Mouse (Mus musculus) cortical plate, adult 2 months (tissue): ENCODE results near the gene Plcb3. TPM values are rescaled to one million over a fixed set of nuclear protein-coding genes. Genes with fewer than 3 reads are reported as not detected.

ENCODE experiments used
- H3K27ac ChIP-seq: fragments of 200-500 bp; 2 replicates; pipeline ENCODE4 v1.5.1; 2012; ENCODE audit warnings: low read length, control low read depth, inconsistent platforms; ENCODE audit not compliant: insufficient read depth
- H3K4me1 ChIP-seq: fragments of 200-500 bp; 2 replicates; pipeline ENCODE4 v1.6.1; 2011; ENCODE audit warnings: low read length; ENCODE audit not compliant: control insufficient read depth, insufficient read depth
- H3K4me3 ChIP-seq: fragments of 200-500 bp; 2 replicates; pipeline ENCODE4 v1.5.1; 2011; ENCODE audit warnings: mild to moderate bottlenecking, low read length, control low read depth; ENCODE audit not compliant: insufficient read depth
- CTCF ChIP-seq: fragments of 200-500 bp; IDR thresholded peaks from 2 replicates; pipeline ENCODE4 v1.5.1; 2011; ENCODE audit warnings: mild to moderate bottlenecking, control low read depth, low read length; ENCODE audit not compliant: insufficient read depth; ENCODE audit errors: extremely low read depth
- POLR2A ChIP-seq: fragments of 200-500 bp; IDR thresholded peaks from 2 replicates; pipeline ENCODE4 v1.6.1; 2011; ENCODE audit warnings: mild to moderate bottlenecking, low read length, control low read depth; ENCODE audit not compliant: insufficient read depth; ENCODE audit errors: extremely low read depth
- polyA plus RNA-seq: library from polyadenylated mRNA; depleted of rRNA; stranded (reverse); fragments of >200 nt; gene quantifications from 2 replicates; pipeline ENCODE4 v1.2.3, GENCODE M21; 2012

Plcb3 gene
- polyA plus RNA-seq, 1 experiment, result 17.4 TPM

DNA sequence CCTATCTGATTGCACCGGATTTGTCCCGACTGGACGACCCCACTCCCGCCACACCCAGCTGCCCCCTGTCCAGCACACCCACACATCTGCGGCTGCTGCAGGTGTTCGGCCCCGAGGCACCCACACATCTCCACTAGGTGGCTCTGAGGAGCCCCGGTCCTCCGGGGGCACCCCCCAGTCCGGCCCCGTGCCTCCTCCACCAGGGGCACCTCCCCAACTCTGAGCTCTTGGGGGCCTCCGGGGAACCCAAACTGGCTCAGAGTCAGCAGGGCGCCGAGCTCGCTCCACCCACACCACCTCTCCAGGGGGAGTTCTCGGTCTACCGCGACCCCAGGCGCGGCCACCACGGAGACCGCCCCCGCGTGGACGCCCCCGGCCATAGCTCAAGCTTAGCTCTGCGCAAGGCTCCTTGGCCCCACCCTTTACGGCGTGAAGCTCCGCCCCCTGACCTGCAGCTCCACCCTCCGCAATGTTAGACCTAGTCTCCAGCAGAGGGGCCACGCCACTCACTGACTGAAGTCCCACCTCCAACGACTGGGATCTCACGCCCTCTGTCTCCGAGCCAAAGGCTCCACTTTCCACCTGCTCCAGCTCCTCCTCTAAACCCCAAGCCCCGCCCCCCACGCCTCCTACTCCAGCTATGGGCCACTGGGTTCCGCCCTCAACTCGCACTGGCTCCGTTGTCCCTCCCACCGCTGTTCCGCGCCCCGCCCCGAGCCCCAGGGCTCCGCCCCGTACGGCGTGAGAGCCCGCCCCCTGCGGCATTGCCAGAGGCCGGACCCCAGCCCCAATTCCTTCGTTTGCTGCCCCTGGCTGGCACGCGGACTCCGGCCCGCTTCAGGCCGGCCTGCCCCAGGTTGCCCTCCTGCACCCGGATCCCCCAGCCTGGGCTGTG, 3.5 kb upstream of the Plcb3 start:
- Histone ChIP-seq H3K4me1 (peaks cover 5% of the 10 kb centered on the region; the same call in 1 of the 2 replicates), H3K27ac (peak overlapping the region; percentile 78), H3K4me3 (peak overlapping the region; percentile 65)
- TF ChIP-seq POLR2A (peak; percentile 52; the same call in 1 of the 2 replicates), CTCF (peak; percentile 16; the same call in 1 of the 2 replicates)

GRCm38 (mm10) chr19:6979001-6979479, 2.8 kb upstream of the Plcb3 start:
- 0 out of 2 replicates have a peak, but pooled peaks have one; percentile 9 for TF ChIP-seq POLR2A
- no peak for TF ChIP-seq CTCF
- peaks cover 5% of the 10 kb centered on the region; the same call in 1 of the 2 replicates for H3K4me1 ChIP-seq
- peak overlapping the region; percentile 65 for H3K4me3 ChIP-seq
- peak overlapping the region; percentile 78 for H3K27ac ChIP-seq

- H3K4me1 ChIP-seq, result peaks cover 5% of the 10 kb centered on the region; the same call in 1 of the 2 replicates
- H3K4me3 ChIP-seq, result peak overlapping the region; percentile 65
- TF ChIP-seq POLR2A, result no peak
- no peak for TF ChIP-seq CTCF
- no peak overlapping the region for H3K27ac ChIP-seq
Measured at GRCm38 (mm10) chr19:6978639-6978974, 2.3 kb upstream of the Plcb3 start.

- H3K4me3 ChIP-seq, result peak overlapping the region; percentile 65
- no peak overlapping the region for H3K27ac ChIP-seq
- H3K4me1 ChIP-seq, result peaks cover 5% of the 10 kb centered on the region; the same call in 1 of the 2 replicates
- TF ChIP-seq POLR2A, result no peak
- TF ChIP-seq CTCF, result no peak
Measured at GRCm38 (mm10) chr19:6977759-6978638, 1.7 kb upstream of the Plcb3 start.

DNA sequence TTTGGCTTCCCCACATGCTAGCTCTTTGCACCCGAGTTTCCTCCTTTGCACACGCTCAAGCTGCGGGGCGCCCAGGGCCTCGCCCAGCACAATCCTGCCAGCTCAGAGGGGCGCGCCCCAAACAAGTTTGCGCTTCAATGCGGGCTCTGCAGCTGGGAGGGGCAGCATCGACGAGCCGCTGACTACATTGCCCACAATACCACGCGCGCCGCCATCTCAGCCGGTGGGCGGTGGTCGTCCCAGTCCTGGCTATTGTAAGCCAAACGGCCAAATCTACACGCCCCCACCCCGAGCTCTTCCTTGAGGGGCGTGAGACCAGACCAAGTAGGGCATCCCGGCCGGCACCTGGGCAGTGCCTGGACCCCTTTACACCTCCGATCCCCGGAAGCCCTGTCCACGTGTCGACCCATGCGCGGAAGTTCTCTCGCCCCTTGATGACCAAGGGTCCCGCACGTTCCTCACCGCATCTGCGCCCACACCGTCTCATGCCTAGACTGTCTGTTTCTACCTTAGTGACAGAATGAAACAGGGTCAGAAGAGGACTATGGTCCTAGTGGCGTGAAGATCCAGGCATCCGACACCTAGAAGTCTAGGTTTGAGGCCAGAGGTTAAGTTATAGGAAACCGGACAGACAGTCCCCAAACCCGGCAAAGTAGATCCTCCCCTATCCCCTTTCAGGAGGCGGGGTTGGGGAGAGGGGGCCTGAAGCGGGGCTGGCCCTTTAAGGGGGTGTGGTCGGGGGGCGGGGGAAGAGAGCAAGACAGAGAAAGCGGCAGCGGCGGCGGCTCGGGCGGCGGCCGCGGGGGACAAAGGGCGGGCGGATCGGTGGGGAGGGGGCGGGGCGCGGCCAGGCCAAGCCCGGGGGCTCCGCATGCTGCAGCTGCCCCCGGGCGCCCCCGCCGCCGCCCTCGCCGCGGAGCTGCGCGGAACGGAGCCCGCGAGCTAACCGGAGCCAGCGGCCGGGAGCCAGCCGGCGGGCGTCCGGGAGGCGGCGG, 1.8 kb downstream of the Plcb3 start, which contains the start of gene Ppp1r14b:
Gene Ppp1r14b (plus strand): TSS at position 758 of the 995 bp plus-strand sequence.
- Histone ChIP-seq H3K4me3 (peak within 1 kb of the TSS; percentile 77), H3K4me1 (peaks cover 5% of the 10 kb centered on the region; the same call in 1 of the 2 replicates), H3K27ac (0 out of 2 replicates have a peak within 1 kb of the TSS, but pooled peaks have one; percentile 4)
- TF ChIP-seq POLR2A (no peak), CTCF (no peak)

GRCm38 (mm10) chr19:6973581-6974190, 2.6 kb downstream of the Plcb3 start:
- no peak overlapping the region; the same call in 1 of the 2 replicates for H3K4me3 ChIP-seq
- peaks cover 3% of the 10 kb centered on the region; the same call in 1 of the 2 replicates for H3K4me1 ChIP-seq
- H3K27ac ChIP-seq, result no peak overlapping the region
- no peak for TF ChIP-seq CTCF

DNA sequence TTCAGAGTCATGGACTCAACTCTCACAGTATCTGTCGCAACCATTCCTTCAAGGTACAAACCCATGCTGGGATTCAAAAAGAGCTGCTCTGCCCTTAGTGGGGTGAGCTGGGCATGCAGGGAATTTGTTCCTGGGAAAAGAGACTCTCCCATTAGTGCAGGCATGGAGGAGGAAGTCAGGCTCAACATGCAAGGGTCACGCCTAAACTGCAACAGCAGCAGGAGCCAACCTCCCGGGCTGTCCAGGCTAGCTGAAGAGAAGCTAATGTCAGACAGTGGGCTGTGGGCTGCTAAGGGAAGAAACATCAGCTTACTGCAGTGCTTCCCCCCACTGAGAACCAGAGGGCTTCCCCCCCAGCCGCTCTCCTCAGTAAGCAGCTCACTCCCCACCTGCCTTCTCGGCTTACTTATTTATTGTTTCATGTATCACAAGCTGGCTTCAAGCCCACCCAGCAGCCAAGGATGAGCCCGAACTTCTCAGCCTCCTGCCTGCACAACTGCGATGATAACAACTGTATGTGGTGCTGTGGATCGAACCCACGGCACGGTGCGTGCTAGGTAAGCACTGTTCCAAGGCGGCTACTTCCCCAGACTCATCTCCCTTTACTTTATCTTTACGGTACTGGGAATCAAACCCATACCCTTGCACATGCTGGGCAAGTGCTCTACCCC, 3.9 kb downstream of the Plcb3 start:
- no peak overlapping the region for H3K4me3 ChIP-seq
- H3K27ac ChIP-seq, result no peak overlapping the region
- H3K4me1 ChIP-seq, result peaks cover 3% of the 10 kb centered on the region; the same call in 1 of the 2 replicates
- TF ChIP-seq CTCF, result no peak
- no peak for TF ChIP-seq POLR2A
